Mouse (Mus musculus) MEL (cell line): ENCODE results near the gene Bfsp2. TPM values are rescaled to one million over a fixed set of nuclear protein-coding genes. Genes with fewer than 3 reads are reported as not detected.

Source experiments
- DNase-seq: peaks from one replicate; pipeline ENCODE4 v3.0.0; 2011; ENCODE audit warnings: low read depth, low spot score
- H3K27ac ChIP-seq: 2 replicates; pipeline ENCODE4 v1.5.1; 2012; ENCODE audit warnings: low read depth, mild to moderate bottlenecking, control low read depth, low read length, moderate library complexity; ENCODE audit not compliant: control insufficient read depth
- H3K27me3 ChIP-seq, 2 experiments: fragments of 150-350 bp in 1 of 2; sonication (generic) in 1 of 2; 2 replicates each; pipeline ENCODE4 v1.6.1; 2012; ENCODE audit warnings: low read length in 2 of 2, mild to moderate bottlenecking in 2 of 2, improper control_type of control experiment in 1 of 2, moderate library complexity in 1 of 2; ENCODE audit not compliant: insufficient read depth in 2 of 2, control insufficient read depth in 1 of 2
- H3K36me3 ChIP-seq, 2 experiments: 2 replicates each; pipeline ENCODE4 v1.6.1; 2012 to 2014; ENCODE audit warnings: low read length in 2 of 2, improper control_type of control experiment in 1 of 2, inconsistent platforms in 1 of 2, mild to moderate bottlenecking in 1 of 2; ENCODE audit not compliant: insufficient read depth in 2 of 2, control insufficient read depth in 1 of 2
- H3K4me1 ChIP-seq, 2 experiments: fragments of 150-350 bp in 1 of 2; sonication (generic) in 1 of 2; 2 replicates each; pipeline ENCODE4 v1.6.1; 2012; ENCODE audit warnings: low read length in 2 of 2, improper control_type of control experiment in 1 of 2, mild to moderate bottlenecking in 1 of 2; ENCODE audit not compliant: insufficient read depth in 2 of 2, control insufficient read depth in 1 of 2
- H3K4me3 ChIP-seq, 2 experiments: fragments of 150-350 bp in 1 of 2; sonication (generic) in 1 of 2; 2 replicates each; pipeline ENCODE4 v1.5.1; 2012; ENCODE audit warnings: low read depth in 2 of 2, low read length in 2 of 2, mild to moderate bottlenecking in 2 of 2, moderate library complexity in 2 of 2, control low read depth in 1 of 2, improper control_type of control experiment in 1 of 2; ENCODE audit not compliant: control insufficient read depth in 1 of 2, insufficient read depth in 1 of 2
- H3K79me2 ChIP-seq: 2 replicates; pipeline ENCODE4 v1.6.1; 2012; ENCODE audit warnings: mild to moderate bottlenecking, low read length, moderate library complexity; ENCODE audit not compliant: control insufficient read depth, poor library complexity, insufficient read depth
- H3K9ac ChIP-seq: 2 replicates; pipeline ENCODE4 v1.6.1; 2012; ENCODE audit warnings: low read depth, mild to moderate bottlenecking, control low read depth, low read length, moderate library complexity; ENCODE audit not compliant: control insufficient read depth, poor library complexity, severe bottlenecking
- H3K9me3 ChIP-seq: fragments of 150-350 bp; sonication (generic); replicated peaks from 2 replicates; pipeline ENCODE4 v1.6.1; 2012; ENCODE audit warnings: mild to moderate bottlenecking, low read length, improper control_type of control experiment, moderate library complexity; ENCODE audit not compliant: insufficient read depth
- E2F4 ChIP-seq: IDR thresholded peaks from 2 replicates; pipeline ENCODE4 v1.6.1; 2011; ENCODE audit warnings: low read depth, low read length, improper control_type of control experiment, borderline replicate concordance
- EP300 ChIP-seq, 2 experiments: IDR thresholded peaks; 2 replicates each; pipeline ENCODE4 v1.6.1; 2011; ENCODE audit warnings: improper control_type of control experiment in 2 of 2, low read length in 2 of 2, low read depth in 1 of 2, mild to moderate bottlenecking in 1 of 2
- GATA1 ChIP-seq: IDR thresholded peaks from 2 replicates; pipeline ENCODE4 v1.6.1; 2011; ENCODE audit warnings: low read depth, low read length, improper control_type of control experiment
- HCFC1 ChIP-seq: IDR thresholded peaks from 2 replicates; pipeline ENCODE4 v1.6.1; 2012; ENCODE audit warnings: low read depth, mild to moderate bottlenecking, inconsistent platforms, low read length, improper control_type of control experiment, moderate library complexity
- JUND ChIP-seq: IDR thresholded peaks from 2 replicates; pipeline ENCODE4 v1.6.1; 2011; ENCODE audit warnings: low read depth, mild to moderate bottlenecking, improper control_type of control experiment, low read length
- MAFK ChIP-seq: IDR thresholded peaks from 2 replicates; pipeline ENCODE4 v1.6.1; 2011; ENCODE audit warnings: low read depth, mild to moderate bottlenecking, low read length, improper control_type of control experiment, borderline replicate concordance
- MAX ChIP-seq: IDR thresholded peaks from 2 replicates; pipeline ENCODE4 v1.6.1; 2011; ENCODE audit warnings: low read length, improper control_type of control experiment
- MXI1 ChIP-seq: IDR thresholded peaks from 2 replicates; pipeline ENCODE4 v1.6.1; 2011; ENCODE audit warnings: mild to moderate bottlenecking, low read depth, low read length, improper control_type of control experiment
- MYB ChIP-seq: IDR thresholded peaks from 2 replicates; pipeline ENCODE4 v1.6.1; 2011; ENCODE audit warnings: mild to moderate bottlenecking, low read depth, low read length, improper control_type of control experiment
- POLR2A ChIP-seq, 2 experiments: IDR thresholded peaks; 2 replicates each; pipeline ENCODE4 v1.6.1; 2011 to 2012; ENCODE audit warnings: low read length in 2 of 2, mild to moderate bottlenecking in 2 of 2, control low read depth in 1 of 2, improper control_type of control experiment in 1 of 2, low read depth in 1 of 2, moderate library complexity in 1 of 2; ENCODE audit not compliant: control insufficient read depth in 1 of 2, insufficient read depth in 1 of 2, poor library complexity in 1 of 2
- POLR2AphosphoS5 ChIP-seq: IDR thresholded peaks from 2 replicates; pipeline ENCODE4 v1.6.1; 2012; ENCODE audit warnings: low read depth, borderline replicate concordance, mild to moderate bottlenecking, inconsistent platforms, low read length, moderate library complexity, mixed read lengths
- RAD21 ChIP-seq: IDR thresholded peaks from 2 replicates; pipeline ENCODE4 v1.6.1; 2011; ENCODE audit warnings: mild to moderate bottlenecking, low read depth, low read length, improper control_type of control experiment
- SIN3A ChIP-seq: IDR thresholded peaks from 2 replicates; pipeline ENCODE4 v1.6.1; 2012; ENCODE audit warnings: low read length, improper control_type of control experiment, inconsistent platforms
- TCF12 ChIP-seq: IDR thresholded peaks from 2 replicates; pipeline ENCODE4 v1.6.1; 2014; ENCODE audit warnings: low read depth, mild to moderate bottlenecking, inconsistent platforms, low read length, improper control_type of control experiment, moderate library complexity
- UBTF ChIP-seq: IDR thresholded peaks from 2 replicates; pipeline ENCODE4 v1.6.1; 2012; ENCODE audit warnings: low read depth, mild to moderate bottlenecking, inconsistent platforms, low read length, improper control_type of control experiment, moderate library complexity, borderline replicate concordance; ENCODE audit not compliant: insufficient read depth
- USF1 ChIP-seq: IDR thresholded peaks from 2 replicates; pipeline ENCODE4 v1.6.1; 2014; ENCODE audit warnings: low read depth, mild to moderate bottlenecking, inconsistent platforms, low read length, improper control_type of control experiment, moderate library complexity
- ZC3H11A ChIP-seq: IDR thresholded peaks from 2 replicates; pipeline ENCODE4 v1.6.1; 2012; ENCODE audit warnings: low read depth, mild to moderate bottlenecking, inconsistent platforms, low read length, improper control_type of control experiment
- polyA plus RNA-seq, 2 experiments: library from polyadenylated mRNA; stranded (reverse) in 1 of 2; unstranded in 1 of 2; fragments of >175 nt in 1 of 2; fragments of >200 nt in 1 of 2; gene quantifications; 2 replicates each; pipeline versions ENCODE4 v1.2.1 to v1.2.4; 2012; ENCODE audit warnings: low replicate concordance in 2 of 2, low read depth in 1 of 2; ENCODE audit not compliant: insufficient read length in 2 of 2, insufficient read depth in 1 of 2, missing spikeins in 1 of 2
- total RNA-seq: library from RNA; depleted of rRNA; stranded (reverse); fragments of 300-350 nt; gene quantifications from 2 replicates; pipeline ENCODE4 v1.2.3, GENCODE M21; 2012

Gene Bfsp2
- total and polyA plus RNA-seq, 3 experiments, result 0.27 to 2.4 TPM; not detected in 1

- H3K9ac ChIP-seq, result no peak overlapping the region
- peak; percentile 55 for DNase-seq
- no peak for TF ChIP-seq UBTF
- 0 out of 2 replicates have a peak, but pooled peaks have one; percentile 15 for TF ChIP-seq GATA1
- H3K79me2 ChIP-seq, result no peaks in the 10 kb centered on the region
- H3K9me3 ChIP-seq, result no peaks in the 10 kb centered on the region
- H3K4me3 ChIP-seq, result no peak overlapping the region
- no peaks in the 10 kb centered on the region for H3K36me3 ChIP-seq
- no peak overlapping the region for H3K27ac ChIP-seq
- no peaks in the 10 kb centered on the region for H3K27me3 ChIP-seq
- no peaks in the 10 kb centered on the region for H3K4me1 ChIP-seq
These were observed 72.0 kb downstream of the Bfsp2 start for GRCm38 (mm10) chr9:103408136-103408777.

DNA sequence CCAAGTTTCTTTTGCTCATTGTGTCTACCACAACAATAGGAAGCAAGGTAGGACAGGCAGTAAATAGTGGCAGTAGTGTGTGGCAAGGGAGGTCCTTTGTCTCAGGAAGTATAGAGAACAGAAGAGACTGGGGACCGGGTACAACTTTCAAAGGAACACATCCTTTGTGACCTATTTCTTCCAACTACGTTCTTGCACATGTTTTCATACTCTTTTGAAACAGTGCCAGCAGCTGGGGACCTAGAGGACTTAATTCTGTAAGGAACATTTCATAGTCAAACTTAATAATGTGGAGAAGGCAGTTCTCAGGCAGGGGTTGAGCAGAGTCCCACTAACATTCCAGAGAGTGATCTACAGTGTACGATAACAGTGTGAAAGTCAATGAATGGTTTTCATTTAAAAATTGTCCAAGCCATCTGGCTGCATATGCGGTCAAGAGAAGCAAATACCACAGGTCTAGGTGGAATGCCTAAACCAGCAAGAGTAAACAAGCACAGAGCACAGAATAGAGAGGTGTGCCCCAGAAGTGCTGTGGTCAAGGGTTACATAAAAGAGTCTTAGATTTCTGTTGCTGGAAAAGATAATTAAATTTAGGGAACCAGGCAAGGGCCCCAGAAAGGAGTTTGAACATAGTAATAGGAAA, 76.8 kb downstream of the Bfsp2 start:
- H3K9me3 ChIP-seq, result no peaks in the 10 kb centered on the region

GRCm38 (mm10) chr9:103398509-103399157, 81.6 kb downstream of the Bfsp2 start:
- DNase-seq, result no peak
- Histone ChIP-seq H3K27me3 (no peaks in the 10 kb centered on the region), H3K9me3 (no peaks in the 10 kb centered on the region), H3K4me3 (no peak overlapping the region), H3K79me2 (no peaks in the 10 kb centered on the region), H3K27ac (no peak overlapping the region), H3K9ac (no peak overlapping the region), H3K4me1 (no peaks in the 10 kb centered on the region), H3K36me3 (no peaks in the 10 kb centered on the region)
- TF ChIP-seq GATA1 (no peak), MAX (no peak)

More for the DNA sequence above, 76.8 kb downstream of the Bfsp2 start:
- Histone ChIP-seq H3K4me3 (no peak overlapping the region), H3K36me3 (no peaks in the 10 kb centered on the region), H3K4me1 (no peaks in the 10 kb centered on the region), H3K27ac (no peak overlapping the region), H3K27me3 (no peaks in the 10 kb centered on the region), H3K9ac (no peak overlapping the region), H3K79me2 (no peaks in the 10 kb centered on the region)
- TF ChIP-seq E2F4 (no peak), EP300 (IDR thresholded peaks at IDR 0.05; ENCODE audit: low read depth in 1 of 2, low read length in 2 of 2) (no peak)
- no peak for DNase-seq

GRCm38 (mm10) chr9:103393256-103393655, 87.0 kb downstream of the Bfsp2 start:
- Histone ChIP-seq H3K36me3 (no peaks in the 10 kb centered on the region), H3K4me1 (no peaks in the 10 kb centered on the region), H3K4me3 (no peak overlapping the region), H3K9ac (no peak overlapping the region), H3K9me3 (no peaks in the 10 kb centered on the region), H3K27me3 (0 out of 4 replicates have a peak, but pooled peaks cover 0 to 1% of the 10 kb centered on the region in 2 experiments), H3K27ac (no peak overlapping the region), H3K79me2 (no peaks in the 10 kb centered on the region)
- no peak for DNase-seq
- no peak for TF ChIP-seq MXI1
- no peak for TF ChIP-seq EP300 (IDR thresholded peaks at IDR 0.05; ENCODE audit: low read depth in 1 of 2, low read length in 2 of 2)
- TF ChIP-seq USF1, result no peak
- no peak for TF ChIP-seq RAD21
- no peak for TF ChIP-seq MYB
- no peak for TF ChIP-seq TCF12
- no peak for TF ChIP-seq E2F4
- TF ChIP-seq MAFK, result no peak
- no peak for TF ChIP-seq GATA1
- TF ChIP-seq ZC3H11A, result no peak
- no peak for TF ChIP-seq POLR2A (IDR thresholded peaks at IDR 0.05; ENCODE audit: control insufficient read depth in 1 of 2, insufficient read depth in 1 of 2, low read depth in 1 of 2, low read length in 2 of 2, poor library complexity in 1 of 2)
- no peak for TF ChIP-seq HCFC1
- no peak for TF ChIP-seq JUND
- no peak for TF ChIP-seq SIN3A
- no peak for TF ChIP-seq POLR2AphosphoS5
